Mouse (Mus musculus) embryonic facial prominence, embryonic 14.5 days (tissue): Measurements from ENCODE around the gene Psd4. TPM values are rescaled to one million over a fixed set of nuclear protein-coding genes. Genes with fewer than 3 reads are reported as not detected.

Source experiments
- ATAC-seq: fragments of 200-750 bp; cut with Nextera tagmentation; 2 replicates; pipeline ENCODE4 v1.8.0; 2017; ENCODE audit warnings: low read depth, moderate number of reproducible peaks, moderate TSS enrichment
- DNase-seq: peaks from one replicate; pipeline ENCODE4 v3.0.0-alpha.2; 2015; ENCODE audit warnings: low spot score
- H3K27ac ChIP-seq: fragments of 300-500 bp; sonication (generic); replicated peaks from 2 replicates; pipeline ENCODE4 v1.5.1; 2014; ENCODE audit warnings: low read depth, mild to moderate bottlenecking, low read length, moderate library complexity
- H3K27me3 ChIP-seq: fragments of 300-500 bp; sonication (generic); replicated peaks from 2 replicates; pipeline ENCODE4 v1.6.1; 2014; ENCODE audit warnings: low read length; ENCODE audit not compliant: control insufficient read depth, insufficient read depth
- H3K36me3 ChIP-seq: fragments of 300-500 bp; sonication (generic); 2 replicates; pipeline ENCODE4 v1.6.1; 2014; ENCODE audit warnings: low read length, mixed read lengths; ENCODE audit not compliant: control insufficient read depth, insufficient read depth
- H3K4me1 ChIP-seq: fragments of 300-500 bp; sonication (generic); 2 replicates; pipeline ENCODE4 v1.6.1; 2014; ENCODE audit warnings: antibody characterized with exemption, low read length; ENCODE audit not compliant: control insufficient read depth, insufficient read depth
- H3K4me2 ChIP-seq: fragments of 300-500 bp; sonication (generic); 2 replicates; pipeline ENCODE4 v1.6.1; 2014; ENCODE audit warnings: low read depth, mild to moderate bottlenecking, low read length, moderate library complexity, mixed read lengths
- H3K4me3 ChIP-seq: fragments of 300-500 bp; sonication (generic); 2 replicates; pipeline ENCODE4 v1.5.1; 2014; ENCODE audit warnings: low read depth, mild to moderate bottlenecking, low read length
- H3K9ac ChIP-seq: fragments of 300-500 bp; sonication (generic); 2 replicates; pipeline ENCODE4 v1.6.1; 2014; ENCODE audit warnings: low read depth, mild to moderate bottlenecking, low read length, moderate library complexity, mixed read lengths
- H3K9me3 ChIP-seq: fragments of 300-500 bp; sonication (generic); 2 replicates; pipeline ENCODE4 v1.6.1; 2016; ENCODE audit warnings: low read length; ENCODE audit not compliant: control insufficient read depth
- WGBS: fragments of 180-500 bp; shearing (Covaris S2); extraction: QIAGEN DNeasy Blood & Tissue Kit; methylation state at CpG from one replicate; pipeline ENCODE4 v1.1.7; 2014; 5-methylcytosine and 5-hydroxymethylcytosine counted together
- polyA plus RNA-seq: library from polyadenylated mRNA; unstranded; fragments of >200 nt; fragmentation: Nextera tagmentation; extraction: Ambion mirVana; gene quantifications from 2 replicates; pipeline ENCODE4 v1.2.1, GENCODE M21; 2014

Psd4 gene
- polyA plus RNA-seq, 1 experiment from 2014 or later = 2.4 TPM

DNA sequence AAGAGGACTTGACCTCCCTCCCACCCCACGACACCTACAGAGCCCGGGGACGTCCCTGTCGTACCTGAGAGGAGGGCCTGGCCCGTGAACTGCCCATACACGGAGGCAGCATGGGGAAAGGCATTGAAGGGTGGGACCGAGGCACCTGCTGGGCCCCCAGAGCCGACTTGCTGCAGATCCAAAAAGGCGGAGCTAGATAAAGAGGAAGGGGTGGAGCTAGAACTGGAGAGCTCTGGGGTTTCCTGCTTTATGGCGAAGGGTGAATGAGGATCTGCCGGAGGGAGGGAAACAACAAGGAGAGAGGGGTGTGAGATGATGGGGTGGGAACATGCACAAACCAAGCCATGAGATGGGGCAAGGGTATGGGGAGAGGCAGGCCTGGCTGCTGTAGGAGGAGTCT lies 68.3 kb downstream of the Psd4 start:
- Histone ChIP-seq H3K4me3 (no peak overlapping the region), H3K9me3 (no peaks in the 10 kb centered on the region), H3K36me3 (no peaks in the 10 kb centered on the region), H3K27me3 (no peaks in the 10 kb centered on the region), H3K27ac (no peak overlapping the region), H3K9ac (no peak overlapping the region), H3K4me1 (no peaks in the 10 kb centered on the region), H3K4me2 (no peak overlapping the region)
- ATAC-seq = no peak
- DNase-seq = no peak
- 81% methylated on average over 11 of the region's 11 CpGs for WGBS

DNA sequence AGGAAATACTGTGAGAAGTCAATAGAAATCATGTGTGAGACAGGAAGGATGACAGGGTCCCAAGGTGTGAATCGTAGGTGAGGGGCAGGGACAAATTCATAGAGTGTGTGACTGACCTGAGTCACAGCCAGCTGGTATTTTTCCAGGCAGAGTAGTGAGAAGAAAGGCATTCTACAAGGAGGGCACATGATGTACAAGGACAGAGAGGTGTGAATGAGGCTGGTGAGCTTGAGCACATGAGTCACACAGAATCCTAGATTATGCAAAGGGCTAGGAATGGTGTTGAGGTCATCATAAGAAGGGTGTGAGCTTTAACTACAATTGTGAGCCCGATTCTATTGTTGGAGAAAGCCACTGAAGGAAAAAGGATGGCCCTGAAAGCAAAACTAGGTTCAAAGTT lies 72.7 kb downstream of the Psd4 start:
- DNase-seq (no peak), ATAC-seq (no peak)
- Histone ChIP-seq H3K4me2 (no peak overlapping the region), H3K4me1 (no peaks in the 10 kb centered on the region), H3K9ac (no peak overlapping the region), H3K36me3 (no peaks in the 10 kb centered on the region), H3K27me3 (no peaks in the 10 kb centered on the region), H3K27ac (no peak overlapping the region), H3K9me3 (no peaks in the 10 kb centered on the region), H3K4me3 (no peak overlapping the region)
- 75% methylated on average over 2 of the region's 2 CpGs for whole genome bisulfite sequencing

DNA sequence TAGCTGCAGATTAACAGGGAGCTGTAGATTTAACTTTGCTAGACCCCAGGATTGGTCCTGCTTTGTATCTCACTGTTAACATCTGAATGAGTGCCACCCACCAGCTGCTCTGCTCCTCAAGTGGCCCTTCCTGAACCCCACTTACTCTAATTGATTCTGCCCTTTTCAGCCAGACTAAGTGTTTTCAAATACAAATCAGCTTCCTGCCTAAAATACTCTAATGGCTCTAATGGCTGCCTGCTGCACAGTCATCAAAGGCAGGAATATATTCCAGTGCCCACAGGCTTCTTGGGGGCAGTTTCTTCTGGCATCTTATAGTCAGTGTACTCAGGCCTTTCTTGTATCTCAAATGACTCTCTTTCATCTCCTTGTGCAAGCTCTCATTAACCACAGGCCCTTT lies 74.5 kb downstream of the Psd4 start:
- H3K27ac ChIP-seq = no peak overlapping the region
- H3K9ac ChIP-seq = no peak overlapping the region
- no peak for DNase-seq
- H3K4me2 ChIP-seq = no peak overlapping the region
- no peaks in the 10 kb centered on the region for H3K9me3 ChIP-seq
- H3K27me3 ChIP-seq = no peaks in the 10 kb centered on the region
- no peaks in the 10 kb centered on the region for H3K4me1 ChIP-seq
- no peak overlapping the region for H3K4me3 ChIP-seq
- ATAC-seq = no peak
- H3K36me3 ChIP-seq = no peaks in the 10 kb centered on the region

DNA sequence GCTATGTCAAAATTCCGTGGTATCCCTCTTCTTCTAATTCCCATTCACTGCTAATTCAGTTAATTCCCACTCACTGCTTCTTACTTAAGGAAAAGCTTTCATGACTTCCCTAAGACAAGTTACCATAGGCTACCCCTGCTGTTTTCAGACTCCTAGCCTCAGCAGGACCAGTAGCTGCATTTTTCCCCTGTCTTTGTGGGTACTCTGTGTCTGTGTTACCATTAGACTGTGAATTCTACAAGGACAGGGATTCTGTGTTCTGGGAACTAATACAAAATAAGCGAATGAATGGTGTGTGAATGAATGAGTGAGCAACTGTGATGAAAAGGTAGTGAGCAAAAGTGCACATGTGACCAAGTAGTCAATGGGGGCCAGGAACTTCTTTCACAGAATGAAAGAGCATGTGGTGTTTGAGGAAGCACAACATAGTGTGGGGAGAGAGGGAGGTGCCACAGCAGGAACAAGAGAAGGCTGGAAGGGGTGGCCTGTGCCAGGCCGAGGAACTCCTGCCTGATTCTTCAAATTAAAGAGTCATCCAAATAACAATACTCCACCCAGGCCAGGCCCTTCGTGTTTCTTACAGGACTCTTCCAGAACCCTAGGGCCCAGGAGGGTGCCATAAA lies 75.0 kb downstream of the Psd4 start:
- no peak for DNase-seq
- no peak overlapping the region for H3K27ac ChIP-seq
- H3K36me3 ChIP-seq = no peaks in the 10 kb centered on the region
- 53% methylated on average over 4 of the region's 4 CpGs for WGBS
- H3K9me3 ChIP-seq = no peaks in the 10 kb centered on the region
- no peak overlapping the region for H3K4me3 ChIP-seq
- ATAC-seq = no peak
- H3K4me2 ChIP-seq = no peak overlapping the region
- no peak overlapping the region for H3K9ac ChIP-seq
- H3K4me1 ChIP-seq = no peaks in the 10 kb centered on the region
- H3K27me3 ChIP-seq = no peaks in the 10 kb centered on the region

DNA sequence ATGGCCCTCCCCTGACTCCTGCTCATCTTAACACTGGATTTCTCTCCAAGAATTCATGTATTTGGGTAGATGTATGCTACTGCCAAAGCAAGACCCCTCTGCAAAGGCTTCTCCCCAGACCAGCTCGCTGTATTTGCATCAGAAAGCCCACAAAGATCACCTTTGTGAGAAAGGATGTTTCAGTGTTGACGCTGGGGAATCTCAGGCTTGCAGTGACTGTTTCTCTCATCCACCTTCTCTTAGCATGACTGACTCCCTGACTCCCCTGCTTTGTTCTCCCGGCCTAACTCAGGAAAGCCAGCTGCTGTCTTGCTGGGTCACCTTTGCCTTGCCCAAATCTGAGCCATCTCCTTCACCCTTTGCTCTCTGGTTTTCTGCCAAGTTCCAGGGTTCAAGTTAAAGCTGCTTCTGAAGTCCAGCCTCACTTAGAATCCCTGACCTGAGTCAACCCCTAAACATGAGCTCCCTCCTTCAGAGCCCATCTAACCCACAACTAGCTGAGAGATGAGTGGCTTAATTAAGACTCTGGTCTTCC lies 75.9 kb downstream of the Psd4 start:
- H3K27me3 ChIP-seq = no peaks in the 10 kb centered on the region
- DNase-seq (no peak), ATAC-seq (no peak)
- no peaks in the 10 kb centered on the region for H3K36me3 ChIP-seq
- 49% methylated on average over 3 of the region's 3 CpGs for WGBS
- no peaks in the 10 kb centered on the region for H3K9me3 ChIP-seq
- no peak overlapping the region for H3K27ac ChIP-seq
- no peak overlapping the region for H3K4me2 ChIP-seq
- no peak overlapping the region for H3K4me3 ChIP-seq
- no peak overlapping the region for H3K9ac ChIP-seq
- H3K4me1 ChIP-seq = no peaks in the 10 kb centered on the region

DNA sequence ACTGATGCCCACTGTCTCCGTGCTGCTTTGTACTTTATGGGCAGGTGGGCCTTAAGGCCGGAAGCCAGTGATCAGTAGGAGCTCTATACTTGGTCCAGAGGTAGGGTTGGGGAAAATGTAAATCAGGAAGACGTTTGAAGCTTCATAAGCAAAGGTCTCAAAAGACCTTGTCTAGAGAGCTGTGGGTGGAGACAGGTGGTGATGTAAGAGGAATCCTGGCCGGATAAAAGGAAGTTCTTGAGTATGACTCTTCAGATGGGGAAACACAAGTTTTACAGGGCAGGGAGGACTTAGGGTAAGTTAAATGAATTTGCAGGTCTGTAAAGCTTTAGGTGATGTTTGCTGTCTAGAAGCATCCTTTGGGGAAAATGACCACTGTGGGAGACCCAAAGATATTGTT lies 81.7 kb downstream of the Psd4 start:
- ATAC-seq = no peak
- Histone ChIP-seq H3K27me3 (no peaks in the 10 kb centered on the region), H3K4me3 (no peak overlapping the region), H3K27ac (no peak overlapping the region), H3K9ac (no peak overlapping the region), H3K4me1 (no peaks in the 10 kb centered on the region), H3K9me3 (no peaks in the 10 kb centered on the region), H3K4me2 (no peak overlapping the region), H3K36me3 (no peaks in the 10 kb centered on the region)
- DNase-seq = no peak
- WGBS = 76% methylated on average over 4 of the region's 4 CpGs

DNA sequence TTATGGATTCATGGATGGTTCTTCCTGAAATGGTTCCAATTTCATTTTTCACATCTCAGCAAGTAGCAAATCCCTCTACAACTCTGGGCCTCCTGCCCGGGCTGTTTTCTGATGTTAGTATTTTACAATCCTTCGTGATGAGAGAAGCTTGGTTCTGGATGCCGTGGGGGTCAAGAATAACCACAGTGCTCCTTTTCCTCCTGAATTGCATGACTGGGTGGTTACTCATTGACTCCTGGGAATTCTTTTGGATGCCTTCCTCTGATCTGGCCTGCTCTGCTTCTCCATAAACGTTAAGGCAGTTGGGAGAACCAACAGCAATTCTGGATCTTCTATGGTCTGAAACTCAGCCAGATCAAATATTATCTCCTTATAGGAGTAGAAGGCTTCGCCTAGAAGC lies 85.8 kb downstream of the Psd4 start:
- no peaks in the 10 kb centered on the region for H3K27me3 ChIP-seq
- H3K9me3 ChIP-seq = no peaks in the 10 kb centered on the region
- no peak overlapping the region for H3K9ac ChIP-seq
- ATAC-seq (no peak), DNase-seq (peak; percentile 58)
- H3K4me3 ChIP-seq = no peak overlapping the region
- no peaks in the 10 kb centered on the region for H3K36me3 ChIP-seq
- WGBS = 74% methylated on average over 5 of the region's 5 CpGs
- H3K4me2 ChIP-seq = no peak overlapping the region
- H3K4me1 ChIP-seq = no peaks in the 10 kb centered on the region
- H3K27ac ChIP-seq = no peak overlapping the region

DNA sequence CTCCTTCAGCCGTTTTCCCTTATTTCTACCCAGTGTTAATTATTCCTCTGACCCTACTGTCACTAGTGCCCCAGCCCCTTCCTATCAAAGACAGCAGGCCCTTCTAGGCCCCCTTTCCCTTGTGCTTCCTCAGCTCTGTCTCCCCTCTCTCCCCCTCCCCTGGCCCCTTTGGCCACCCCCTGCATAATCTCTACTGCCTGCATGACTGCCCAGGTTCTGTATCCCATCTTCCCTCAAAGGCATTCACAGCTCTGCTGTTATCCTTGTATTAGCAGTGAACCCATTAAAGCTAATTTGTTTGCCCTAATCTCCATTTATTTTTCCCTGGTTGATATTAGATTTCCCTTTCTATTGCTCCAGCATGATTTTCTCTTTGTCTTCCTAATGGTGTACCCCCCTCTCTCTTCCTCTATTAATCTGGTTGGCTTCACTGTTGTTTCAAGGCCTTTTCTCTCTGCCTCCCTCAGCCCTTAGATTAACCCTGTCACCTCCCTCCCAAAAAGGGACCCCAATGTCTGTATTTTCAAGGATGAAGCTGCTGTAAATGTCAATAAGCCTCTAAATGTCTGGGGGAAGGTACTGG lies 87.1 kb downstream of the Psd4 start:
- Histone ChIP-seq H3K4me1 (no peaks in the 10 kb centered on the region), H3K4me2 (no peak overlapping the region), H3K36me3 (no peaks in the 10 kb centered on the region), H3K9ac (no peak overlapping the region), H3K9me3 (no peaks in the 10 kb centered on the region), H3K27me3 (no peaks in the 10 kb centered on the region), H3K4me3 (no peak overlapping the region), H3K27ac (no peak overlapping the region)
- ATAC-seq (no peak), DNase-seq (no peak)
- 35% methylated on average over 1 of the region's 1 CpGs for WGBS
